Mouse (Mus musculus): ENCODE results near the gene Snx20.

DNA sequence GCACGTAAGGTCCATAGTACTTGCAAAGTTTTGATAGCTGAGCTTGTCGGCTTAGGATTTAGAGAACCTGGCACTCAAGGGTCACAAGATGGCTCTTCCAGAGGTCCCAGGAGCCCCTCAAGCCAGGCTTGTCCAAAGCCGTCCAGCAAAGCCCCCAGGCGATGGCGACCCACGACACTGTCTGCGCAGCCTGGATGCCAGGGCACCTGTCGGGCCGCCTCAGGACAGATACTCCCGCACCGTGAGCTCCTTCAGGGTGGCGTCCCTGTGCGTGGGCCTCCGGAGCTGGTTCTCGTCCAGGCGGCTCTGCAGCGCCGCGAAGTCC is 9.0 kb downstream of the Snx20 start:
- TF ChIP-seq CTCF (IDR thresholded peaks at IDR 0.05; ENCODE audit: borderline replicate concordance, insufficient read depth, low read depth, low read length), result no peak
- TF ChIP-seq POLR2A (IDR thresholded peaks at IDR 0.05; ENCODE audit: borderline replicate concordance, insufficient read depth, low read length), result no peak
